Mouse (Mus musculus): ENCODE results near the gene Pomgnt2.

The Pomgnt2 gene

DNA sequence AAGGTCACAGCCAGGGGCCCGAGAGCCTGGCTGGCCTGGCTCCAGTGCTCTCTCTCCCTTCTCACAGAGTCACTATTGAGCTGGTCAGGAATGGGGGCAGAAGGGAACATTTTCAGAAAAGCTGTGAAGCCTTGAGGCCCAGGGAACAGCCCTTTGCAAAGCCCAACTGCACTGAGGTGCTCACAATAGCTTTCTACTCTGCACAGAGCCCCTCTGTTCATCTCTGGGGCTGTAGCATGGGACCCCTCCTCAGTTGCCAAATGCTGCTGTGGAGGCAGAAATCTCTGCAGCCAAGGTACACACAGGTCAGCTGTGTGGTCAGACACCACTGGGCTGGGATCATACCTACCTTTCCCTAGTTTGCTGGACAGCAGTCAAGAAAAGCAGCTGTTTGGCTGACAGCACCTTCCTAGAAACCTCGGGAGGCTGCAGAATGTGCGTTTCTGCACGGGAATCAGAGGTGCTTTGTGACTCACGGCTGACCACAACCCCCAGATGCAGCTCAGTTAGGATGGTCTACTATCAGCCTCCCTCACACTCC is 27.0 kb downstream of the Pomgnt2 start:
- no peak for DNase-seq (ENCODE audit: low spot score)

- DNase-seq (ENCODE audit: low spot score): no peak
Observed at GRCm38 (mm10) chr9:121968258-121968657, 28.7 kb downstream of the Pomgnt2 start.

GRCm38 (mm10) chr9:121964941-121965340 is 32.0 kb downstream of the Pomgnt2 start:
- no peak for DNase-seq (ENCODE audit: low spot score)

GRCm38 (mm10) chr9:121959966-121960635 is 36.8 kb downstream of the Pomgnt2 start:
- DNase-seq (ENCODE audit: low spot score): no peak

DNA sequence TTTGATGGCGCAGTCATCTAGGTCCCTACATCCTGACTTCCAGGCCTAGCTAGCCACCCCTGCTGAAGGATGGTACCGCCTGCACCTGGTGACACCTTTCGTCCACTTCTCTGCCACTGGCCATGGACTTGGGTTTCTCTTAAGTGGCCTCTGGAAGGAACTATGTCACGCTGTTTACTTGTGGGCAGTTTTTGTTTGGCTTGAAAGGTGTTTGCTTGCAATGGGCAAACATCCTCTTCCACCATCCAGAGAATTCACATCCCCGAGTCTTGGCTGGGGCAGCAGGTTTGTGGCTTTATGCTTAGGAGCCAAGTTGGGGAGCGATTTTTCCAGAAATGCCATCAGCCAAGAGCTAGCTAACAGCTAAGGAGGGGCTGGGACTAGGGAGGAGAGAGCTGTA is 44.3 kb downstream of the Pomgnt2 start:
- no peak for DNase-seq (ENCODE audit: low spot score)

- no peak for DNase-seq (ENCODE audit: low spot score)
Observed at GRCm38 (mm10) chr9:121951114-121951423, 45.8 kb downstream of the Pomgnt2 start.

DNA sequence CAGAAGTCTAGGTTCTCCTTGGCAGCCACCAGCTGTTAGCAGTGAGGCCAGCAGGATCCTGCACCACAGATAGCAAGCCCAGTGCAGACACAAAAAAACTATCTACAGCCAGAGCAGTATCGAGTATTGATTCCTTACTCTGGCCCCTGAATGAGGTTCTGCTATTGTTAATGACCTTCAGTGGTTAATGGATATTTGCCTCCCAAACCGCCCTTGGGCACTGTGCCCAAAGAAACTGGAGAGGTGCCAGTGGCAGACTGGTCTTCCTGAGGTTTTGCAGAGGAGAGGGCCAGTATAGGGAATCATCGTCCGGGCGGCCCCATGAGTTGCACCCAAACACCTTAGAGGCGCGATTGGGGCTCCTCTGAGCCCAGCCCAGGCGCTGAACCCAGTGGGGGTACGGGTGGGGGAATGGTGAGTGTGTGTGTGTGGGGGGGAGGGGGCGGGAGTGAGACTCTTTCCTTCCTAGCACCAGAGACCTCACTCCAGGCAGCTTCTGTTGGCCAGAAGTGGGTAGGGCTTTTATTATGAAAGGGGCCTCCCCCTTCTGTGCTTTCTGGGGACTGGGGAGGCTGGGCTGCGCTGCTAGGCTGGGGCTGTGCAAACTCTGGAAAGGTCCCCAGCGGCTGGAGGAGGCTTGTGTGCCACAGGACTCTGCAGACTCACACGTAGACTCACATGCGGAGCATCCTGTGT is 46.3 kb downstream of the Pomgnt2 start, which contains the start of gene Fam198a:
Fam198a (plus strand) TSS at position 571 of the 696 bp plus-strand sequence.
- DNase-seq (ENCODE audit: low spot score): peak; percentile 81

DNA sequence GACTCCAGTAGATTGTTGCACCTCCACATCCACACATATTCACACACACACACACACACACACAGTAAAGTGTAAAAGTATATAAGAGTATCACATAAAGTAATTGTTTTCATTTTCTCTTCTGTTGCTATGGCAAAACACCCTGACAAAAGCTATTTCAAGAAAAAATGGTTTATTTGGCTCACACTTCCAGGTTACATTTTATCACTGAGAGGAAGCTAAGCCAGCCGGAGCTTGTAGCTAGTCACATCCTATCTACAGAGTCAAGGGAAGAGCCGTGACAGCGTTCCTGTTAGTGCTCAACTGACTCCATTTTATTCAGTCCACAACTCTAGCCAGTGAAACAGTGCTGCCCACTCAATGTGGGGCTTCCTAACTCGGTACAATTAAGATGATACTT is 48.5 kb downstream of the Pomgnt2 start:
- DNase-seq (ENCODE audit: low spot score): no peak

DNA sequence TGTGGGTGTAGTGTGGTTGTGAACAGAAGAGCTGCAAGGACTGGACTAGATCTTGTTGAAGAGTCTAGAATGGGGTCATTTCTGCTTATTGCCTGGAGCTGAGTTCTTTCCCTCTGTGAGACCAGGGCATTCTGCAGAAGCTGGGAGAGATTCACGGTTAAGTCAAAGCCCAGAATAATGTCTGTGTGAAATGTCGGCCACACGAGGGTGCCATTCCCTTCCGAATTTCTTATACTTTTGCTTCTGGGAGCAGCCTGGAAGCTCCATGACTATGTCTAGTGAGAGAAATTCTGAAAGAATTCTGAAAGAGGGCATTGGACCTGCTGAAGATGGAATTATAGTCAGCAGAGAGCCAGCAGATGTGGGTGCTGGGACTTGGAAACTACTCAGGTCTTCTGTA is 49.1 kb downstream of the Pomgnt2 start:
- DNase-seq (ENCODE audit: low spot score): peak; percentile 76

GRCm38 (mm10) chr9:121943628-121944027 is 53.3 kb downstream of the Pomgnt2 start:
- no peak for DNase-seq (ENCODE audit: low spot score)

DNA sequence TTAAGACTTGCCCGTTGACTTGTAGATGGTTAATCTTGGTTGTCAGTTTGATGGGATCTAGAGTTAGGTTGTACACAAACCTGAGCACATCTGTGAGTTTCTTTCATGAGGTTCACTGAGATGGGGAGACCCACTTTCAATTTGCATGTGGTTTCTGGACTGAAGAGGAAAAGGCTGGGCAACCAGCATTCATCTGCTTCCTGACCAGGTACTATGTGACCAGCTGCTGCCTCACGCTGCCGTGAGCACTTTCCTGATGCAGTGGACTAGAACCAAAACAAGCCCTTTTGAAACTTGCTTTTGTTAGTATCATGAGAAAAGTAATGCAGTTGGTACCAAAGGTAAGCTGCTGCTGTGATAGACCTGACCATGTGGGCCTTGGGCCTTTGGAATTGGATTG is 53.9 kb downstream of the Pomgnt2 start:
- DNase-seq (ENCODE audit: low spot score): no peak

GRCm38 (mm10) chr9:121937944-121938355 is 59.0 kb downstream of the Pomgnt2 start:
- peak; percentile 80 for DNase-seq (ENCODE audit: low spot score)

DNA sequence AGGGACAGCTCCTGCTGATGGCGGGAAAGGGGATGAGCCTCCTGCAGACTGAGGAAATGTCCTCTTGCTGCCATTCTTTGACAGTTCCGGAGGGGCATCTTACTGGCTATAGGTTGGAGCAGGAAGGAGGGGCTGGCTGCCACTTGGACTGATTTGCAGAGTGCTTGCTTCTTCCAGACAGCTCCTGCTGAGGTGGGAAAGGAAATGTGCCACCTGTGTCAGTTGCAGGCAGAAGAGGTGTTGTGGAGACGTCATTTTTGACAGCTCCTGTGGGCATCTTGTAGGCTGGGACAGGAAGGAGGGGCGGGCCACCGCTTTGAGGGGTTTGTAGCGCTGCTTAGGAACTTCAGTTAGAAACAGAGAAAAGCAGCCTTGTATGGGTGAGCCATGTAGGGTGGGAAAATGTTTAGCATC is 59.5 kb downstream of the Pomgnt2 start:
- DNase-seq (ENCODE audit: low spot score): peak; percentile 51

DNA sequence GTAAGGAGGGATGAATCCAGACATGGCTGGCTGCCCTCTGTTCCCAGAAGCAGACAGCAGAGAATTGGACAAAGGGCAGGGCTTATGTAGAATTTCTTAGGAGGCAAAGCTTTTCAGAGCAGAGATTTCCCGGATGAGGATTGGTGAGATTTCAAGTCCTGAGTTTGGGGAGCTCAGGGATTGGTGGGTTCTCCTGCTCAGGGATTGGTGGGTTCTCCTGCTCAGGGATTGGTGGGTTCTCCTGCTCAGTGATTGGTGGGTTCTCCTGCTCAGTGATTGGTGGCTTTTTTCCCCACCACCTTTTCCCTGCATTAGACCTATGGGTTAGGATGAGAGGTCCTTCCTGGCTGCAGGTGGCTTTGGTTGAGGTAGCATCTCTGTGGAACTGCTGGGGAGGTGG is 60.0 kb downstream of the Pomgnt2 start:
- peak; percentile 86 for DNase-seq (ENCODE audit: low spot score)

DNA sequence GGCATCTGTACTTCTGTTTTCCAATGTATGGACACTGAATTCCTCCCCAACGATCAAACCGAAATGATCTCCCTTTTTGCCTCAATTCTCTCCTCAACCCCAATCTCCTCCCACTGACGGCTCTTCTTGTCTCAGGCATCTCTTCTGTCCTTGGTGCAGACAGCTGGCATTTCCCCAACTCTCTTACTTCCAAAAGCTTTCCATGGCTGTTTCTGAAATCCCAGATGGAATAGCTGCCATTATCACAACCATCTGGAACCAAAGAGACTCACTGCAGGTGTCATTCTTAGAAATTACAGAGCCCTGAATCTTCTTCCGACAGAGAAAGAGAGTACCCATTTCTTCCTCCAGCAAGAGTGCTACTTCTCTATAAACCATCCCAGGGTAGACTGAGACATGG is 62.1 kb downstream of the Pomgnt2 start:
- DNase-seq (ENCODE audit: low spot score): no peak
